Mouse (Mus musculus): ENCODE results near the gene Mdfi. TPM values are rescaled to one million over a fixed set of nuclear protein-coding genes. Genes with fewer than 3 reads are reported as not detected.

Mdfi gene
- polyA plus RNA-seq, 1 experiment from 2014 or later: 12.5 TPM

- Histone ChIP-seq H3K4me2 (no peak overlapping the region), H3K9me3 (no peaks in the 10 kb centered on the region), H3K36me3 (no peaks in the 10 kb centered on the region; the same call in 1 of the 2 replicates), H3K4me3 (no peak overlapping the region), H3K27me3 (replicated peaks) (peaks cover 5% of the 10 kb centered on the region; the same call in 1 of the 2 replicates), H3K4me1 (peaks cover 13% of the 10 kb centered on the region), H3K27ac (replicated peaks) (no peak overlapping the region), H3K9ac (no peak overlapping the region)
- ATAC-seq (ENCODE audit: extremely low read depth, insufficient number of reproducible peaks, low FRiP score, low TSS enrichment): no peak
- WGBS: 76% methylated on average over 3 of the region's 3 CpGs
Measured at GRCm38 (mm10) chr17:47782486-47782885, 52.0 kb downstream of the Mdfi start.

GRCm38 (mm10) chr17:47780470-47780869, 54.0 kb downstream of the Mdfi start:
- H3K4me3 ChIP-seq: no peak overlapping the region
- no peak overlapping the region for H3K4me2 ChIP-seq
- no peak for ATAC-seq (ENCODE audit: extremely low read depth, insufficient number of reproducible peaks, low FRiP score, low TSS enrichment)
- H3K9ac ChIP-seq: no peak overlapping the region
- H3K27me3 ChIP-seq (replicated peaks): no peaks in the 10 kb centered on the region
- no peaks in the 10 kb centered on the region; the same call in 1 of the 2 replicates for H3K36me3 ChIP-seq
- H3K4me1 ChIP-seq: peaks cover 22% of the 10 kb centered on the region
- no peaks in the 10 kb centered on the region for H3K9me3 ChIP-seq
- 78% methylated on average over 10 of the region's 10 CpGs for WGBS
- H3K27ac ChIP-seq (replicated peaks): no peak overlapping the region

GRCm38 (mm10) chr17:47777141-47777540, 57.4 kb downstream of the Mdfi start:
- Histone ChIP-seq H3K4me1 (peaks cover 18% of the 10 kb centered on the region), H3K4me2 (no peak overlapping the region), H3K4me3 (no peak overlapping the region), H3K27me3 (replicated peaks) (no peaks in the 10 kb centered on the region), H3K9ac (peak overlapping the region; percentile 24; the same call in 1 of the 2 replicates), H3K27ac (replicated peaks) (no peak overlapping the region), H3K9me3 (peaks cover 6% of the 10 kb centered on the region; the same call in 1 of the 2 replicates), H3K36me3 (peaks cover 7% of the 10 kb centered on the region)
- 32% methylated on average over 2 of the region's 2 CpGs for WGBS
- ATAC-seq (ENCODE audit: extremely low read depth, insufficient number of reproducible peaks, low FRiP score, low TSS enrichment): no peak

- no peak overlapping the region for H3K4me2 ChIP-seq
- no peaks in the 10 kb centered on the region for H3K27me3 ChIP-seq (replicated peaks)
- H3K9me3 ChIP-seq: peaks cover 13% of the 10 kb centered on the region; the same call in 1 of the 2 replicates
- 65% methylated on average over 6 of the region's 6 CpGs for WGBS
- peaks cover 21% of the 10 kb centered on the region for H3K4me1 ChIP-seq
- peaks cover 11% of the 10 kb centered on the region for H3K36me3 ChIP-seq
- no peak overlapping the region for H3K27ac ChIP-seq (replicated peaks)
- no peak overlapping the region for H3K4me3 ChIP-seq
- no peak overlapping the region for H3K9ac ChIP-seq
- ATAC-seq (ENCODE audit: extremely low read depth, insufficient number of reproducible peaks, low FRiP score, low TSS enrichment): no peak
Measured at GRCm38 (mm10) chr17:47773604-47774003, 60.9 kb downstream of the Mdfi start.

GRCm38 (mm10) chr17:47769389-47770299, 64.8 kb downstream of the Mdfi start:
- Histone ChIP-seq H3K27ac (replicated peaks) (no peak overlapping the region), H3K9me3 (peaks cover 13% of the 10 kb centered on the region; the same call in 1 of the 2 replicates), H3K4me2 (no peak overlapping the region), H3K27me3 (replicated peaks) (no peaks in the 10 kb centered on the region), H3K4me3 (no peak overlapping the region), H3K9ac (peak overlapping the region; percentile 39; the same call in 1 of the 2 replicates), H3K36me3 (peaks cover 11% of the 10 kb centered on the region), H3K4me1 (peaks cover 19% of the 10 kb centered on the region)
- 82% methylated on average over 11 of the region's 11 CpGs for WGBS
- no peak for ATAC-seq (ENCODE audit: extremely low read depth, insufficient number of reproducible peaks, low FRiP score, low TSS enrichment)

GRCm38 (mm10) chr17:47768707-47769276, 65.7 kb downstream of the Mdfi start:
- Histone ChIP-seq H3K27ac (replicated peaks) (no peak overlapping the region), H3K4me1 (peaks cover 23% of the 10 kb centered on the region), H3K4me3 (no peak overlapping the region), H3K9me3 (peaks cover 13% of the 10 kb centered on the region; the same call in 1 of the 2 replicates), H3K27me3 (replicated peaks) (no peaks in the 10 kb centered on the region), H3K9ac (peak overlapping the region; percentile 39; the same call in 1 of the 2 replicates), H3K4me2 (peak overlapping the region; percentile 8; the same call in 1 of the 2 replicates), H3K36me3 (peaks cover 11% of the 10 kb centered on the region)
- no peak for ATAC-seq (ENCODE audit: extremely low read depth, insufficient number of reproducible peaks, low FRiP score, low TSS enrichment)
- 27% methylated on average over 12 of the region's 12 CpGs for WGBS

GRCm38 (mm10) chr17:47767456-47768141, 66.9 kb downstream of the Mdfi start:
- 51% methylated on average over 17 of the region's 17 CpGs for WGBS
- H3K27me3 ChIP-seq (replicated peaks): no peaks in the 10 kb centered on the region
- H3K4me1 ChIP-seq: peaks cover 33% of the 10 kb centered on the region
- H3K4me2 ChIP-seq: no peak overlapping the region
- no peak overlapping the region for H3K27ac ChIP-seq (replicated peaks)
- H3K36me3 ChIP-seq: peaks cover 9% of the 10 kb centered on the region
- H3K9me3 ChIP-seq: peaks cover 11% of the 10 kb centered on the region; the same call in 1 of the 2 replicates
- H3K4me3 ChIP-seq: no peak overlapping the region
- no peak overlapping the region for H3K9ac ChIP-seq
- no peak for ATAC-seq (ENCODE audit: extremely low read depth, insufficient number of reproducible peaks, low FRiP score, low TSS enrichment)

- Histone ChIP-seq H3K9me3 (peaks cover 5% of the 10 kb centered on the region; the same call in 1 of the 2 replicates), H3K4me2 (no peak overlapping the region), H3K36me3 (peaks cover 3% of the 10 kb centered on the region), H3K9ac (no peak overlapping the region), H3K27me3 (replicated peaks) (no peaks in the 10 kb centered on the region), H3K4me1 (peaks cover 38% of the 10 kb centered on the region), H3K4me3 (no peak overlapping the region), H3K27ac (replicated peaks) (no peak overlapping the region)
- 80% methylated on average over 2 of the region's 2 CpGs for WGBS
- ATAC-seq (ENCODE audit: extremely low read depth, insufficient number of reproducible peaks, low FRiP score, low TSS enrichment): no peak
Measured at GRCm38 (mm10) chr17:47767081-47767455, 67.4 kb downstream of the Mdfi start.

GRCm38 (mm10) chr17:47766407-47767043, 68.0 kb downstream of the Mdfi start:
- no peak for ATAC-seq (ENCODE audit: extremely low read depth, insufficient number of reproducible peaks, low FRiP score, low TSS enrichment)
- no peaks in the 10 kb centered on the region; the same call in 1 of the 2 replicates for H3K36me3 ChIP-seq
- H3K4me1 ChIP-seq: peaks cover 40% of the 10 kb centered on the region
- H3K4me2 ChIP-seq: no peak overlapping the region
- no peak overlapping the region for H3K9ac ChIP-seq
- H3K4me3 ChIP-seq: no peak overlapping the region
- 89% methylated on average over 6 of the region's 6 CpGs for WGBS
- H3K27me3 ChIP-seq (replicated peaks): no peaks in the 10 kb centered on the region
- no peak overlapping the region for H3K27ac ChIP-seq (replicated peaks)
- H3K9me3 ChIP-seq: no peaks in the 10 kb centered on the region

- Histone ChIP-seq H3K4me1 (peaks cover 40% of the 10 kb centered on the region), H3K36me3 (no peaks in the 10 kb centered on the region; the same call in 1 of the 2 replicates), H3K27me3 (replicated peaks) (no peaks in the 10 kb centered on the region), H3K4me2 (no peak overlapping the region), H3K9me3 (no peaks in the 10 kb centered on the region), H3K4me3 (no peak overlapping the region), H3K9ac (no peak overlapping the region), H3K27ac (replicated peaks) (no peak overlapping the region)
- 79% methylated on average over 4 of the region's 4 CpGs for WGBS
- ATAC-seq (ENCODE audit: extremely low read depth, insufficient number of reproducible peaks, low FRiP score, low TSS enrichment): no peak
Measured at GRCm38 (mm10) chr17:47765986-47766385, 68.5 kb downstream of the Mdfi start.

Data from heart, embryonic 13.5 days (tissue).